Mouse (Mus musculus) CD4-positive helper T cell, adult 2 months (primary cell): ENCODE data around the gene Snhg11.

ENCODE experiments used
- DNase-seq: peaks from one replicate; pipeline ENCODE4 v3.0.0-alpha.2; 2012; ENCODE audit warnings: low read depth, missing footprints, low spot score

Snhg11 gene

GRCm38 (mm10) chr2:158375443-158376122, at the start of gene Snhg11:
Snhg11 (plus strand) TSS chr2:158375638.
- no peak for DNase-seq

GRCm38 (mm10) chr2:158334356-158334755, 41.1 kb upstream of the Snhg11 start:
- DNase-seq: peak; percentile 51

- DNase-seq: no peak
Observed at GRCm38 (mm10) chr2:158337698-158338097, 37.7 kb upstream of the Snhg11 start.

- peak; percentile 72 for DNase-seq
Observed at GRCm38 (mm10) chr2:158339948-158340564, 35.4 kb upstream of the Snhg11 start.

- no peak for DNase-seq
Observed at GRCm38 (mm10) chr2:158341324-158341723, 34.1 kb upstream of the Snhg11 start.

GRCm38 (mm10) chr2:158343495-158343894, 31.9 kb upstream of the Snhg11 start:
- DNase-seq: no peak

GRCm38 (mm10) chr2:158346467-158346866, 29.0 kb upstream of the Snhg11 start:
- no peak for DNase-seq

GRCm38 (mm10) chr2:158347868-158348267, 27.6 kb upstream of the Snhg11 start:
- DNase-seq: peak; percentile 61

- no peak for DNase-seq
Observed at GRCm38 (mm10) chr2:158352801-158353520, 22.5 kb upstream of the Snhg11 start.

GRCm38 (mm10) chr2:158354348-158355114, 20.9 kb upstream of the Snhg11 start:
- DNase-seq: peak; percentile 17

GRCm38 (mm10) chr2:158355238-158355637, 20.2 kb upstream of the Snhg11 start:
- no peak for DNase-seq

- DNase-seq: no peak
Observed at GRCm38 (mm10) chr2:158356121-158356520, 19.3 kb upstream of the Snhg11 start.

- DNase-seq: no peak
Observed at GRCm38 (mm10) chr2:158359757-158360620, 15.4 kb upstream of the Snhg11 start.

GRCm38 (mm10) chr2:158360873-158361677, 14.4 kb upstream of the Snhg11 start:
- peak; percentile 92 for DNase-seq

- no peak for DNase-seq
Observed at GRCm38 (mm10) chr2:158361678-158362320, 13.6 kb upstream of the Snhg11 start.

GRCm38 (mm10) chr2:158364175-158364574, 11.3 kb upstream of the Snhg11 start:
- DNase-seq: no peak

- DNase-seq: no peak
Observed at GRCm38 (mm10) chr2:158365099-158365850, 10.2 kb upstream of the Snhg11 start.

- DNase-seq: no peak
Observed at GRCm38 (mm10) chr2:158367654-158368053, 7.8 kb upstream of the Snhg11 start.

- no peak for DNase-seq
Observed at GRCm38 (mm10) chr2:158368313-158368712, 7.1 kb upstream of the Snhg11 start.
